Mouse (Mus musculus): ENCODE measurements at regions not wholly inside any gene's neighbourhood (a gene's known extent, or its start where the extent isn't known, plus 50 kb on each side); places are given as distances from the start of the nearest gene placed in this dataset.
A peak's percentile ranks its signal among the peaks of the same experiment; 100 is the strongest.

- DNase-seq (ENCODE audit: low spot score) (no peak), ATAC-seq (ENCODE audit: low FRiP score, low TSS enrichment) (no peak)
- no peaks in the 10 kb centered on the region for H3K4me1 ChIP-seq (replicated peaks; ENCODE audit: control insufficient read depth, insufficient read depth)
- H3K36me3 ChIP-seq (ENCODE audit: control insufficient read depth, insufficient read depth, low read length), result no peaks in the 10 kb centered on the region
- no peak for TF ChIP-seq EP300 (optimal IDR thresholded peaks at IDR 0.05)
- TF ChIP-seq CTCF (IDR thresholded peaks at IDR 0.05; ENCODE audit: low read depth), result peak; percentile 60
- H3K27me3 ChIP-seq (ENCODE audit: control insufficient read depth, insufficient read depth, low read length), result no peaks in the 10 kb centered on the region
- H3K27ac ChIP-seq (replicated peaks), result no peak overlapping the region
- H3K9ac ChIP-seq (ENCODE audit: low read length), result no peak overlapping the region
- no peaks in the 10 kb centered on the region for H3K9me3 ChIP-seq (ENCODE audit: control insufficient read depth, low read length)
- H3K4me3 ChIP-seq (ENCODE audit: low read depth, low read length), result no peak overlapping the region
- no peak overlapping the region for H3K4me2 ChIP-seq (replicated peaks; ENCODE audit: low read depth)
These were observed 112.2 kb downstream of the Ipo8 start for GRCm38 (mm10) chr6:148719062-148719461.

GRCm38 (mm10) chr6:148710406-148710805, 120.9 kb downstream of the Ipo8 start:
- no peak overlapping the region for H3K4me2 ChIP-seq (replicated peaks; ENCODE audit: low read depth)
- 78% methylated on average over 3 of the region's 3 CpGs for WGBS
- no peaks in the 10 kb centered on the region for H3K36me3 ChIP-seq (ENCODE audit: control insufficient read depth, insufficient read depth, low read length)
- no peak for ATAC-seq (ENCODE audit: low FRiP score, low TSS enrichment)
- H3K9ac ChIP-seq (ENCODE audit: low read length), result no peak overlapping the region
- no peaks in the 10 kb centered on the region for H3K9me3 ChIP-seq (ENCODE audit: control insufficient read depth, low read length)
- DNase-seq (ENCODE audit: low spot score), result no peak
- no peaks in the 10 kb centered on the region for H3K27me3 ChIP-seq (ENCODE audit: control insufficient read depth, insufficient read depth, low read length)
- H3K4me1 ChIP-seq (replicated peaks; ENCODE audit: control insufficient read depth, insufficient read depth), result no peaks in the 10 kb centered on the region
- H3K4me3 ChIP-seq (ENCODE audit: low read depth, low read length), result no peak overlapping the region
- H3K27ac ChIP-seq (replicated peaks), result no peak overlapping the region
- TF ChIP-seq CTCF (IDR thresholded peaks at IDR 0.05; ENCODE audit: low read depth) (no peak), EP300 (optimal IDR thresholded peaks at IDR 0.05) (no peak)

- H3K4me3 ChIP-seq (ENCODE audit: low read depth, low read length), result no peak overlapping the region
- no peak for TF ChIP-seq EP300 (optimal IDR thresholded peaks at IDR 0.05)
- TF ChIP-seq CTCF (IDR thresholded peaks at IDR 0.05; ENCODE audit: low read depth), result no peak
- WGBS, result 78% methylated on average over 2 of the region's 2 CpGs
- no peak overlapping the region for H3K9ac ChIP-seq (ENCODE audit: low read length)
- H3K4me1 ChIP-seq (replicated peaks; ENCODE audit: control insufficient read depth, insufficient read depth), result no peaks in the 10 kb centered on the region
- H3K36me3 ChIP-seq (ENCODE audit: control insufficient read depth, insufficient read depth, low read length), result no peaks in the 10 kb centered on the region
- H3K27me3 ChIP-seq (ENCODE audit: control insufficient read depth, insufficient read depth, low read length), result no peaks in the 10 kb centered on the region
- H3K27ac ChIP-seq (replicated peaks), result no peak overlapping the region
- DNase-seq (ENCODE audit: low spot score) (no peak), ATAC-seq (ENCODE audit: low FRiP score, low TSS enrichment) (no peak)
- no peaks in the 10 kb centered on the region for H3K9me3 ChIP-seq (ENCODE audit: control insufficient read depth, low read length)
- no peak overlapping the region for H3K4me2 ChIP-seq (replicated peaks; ENCODE audit: low read depth)
These were observed 122.9 kb downstream of the Ipo8 start for GRCm38 (mm10) chr6:148708389-148708788.

DNA sequence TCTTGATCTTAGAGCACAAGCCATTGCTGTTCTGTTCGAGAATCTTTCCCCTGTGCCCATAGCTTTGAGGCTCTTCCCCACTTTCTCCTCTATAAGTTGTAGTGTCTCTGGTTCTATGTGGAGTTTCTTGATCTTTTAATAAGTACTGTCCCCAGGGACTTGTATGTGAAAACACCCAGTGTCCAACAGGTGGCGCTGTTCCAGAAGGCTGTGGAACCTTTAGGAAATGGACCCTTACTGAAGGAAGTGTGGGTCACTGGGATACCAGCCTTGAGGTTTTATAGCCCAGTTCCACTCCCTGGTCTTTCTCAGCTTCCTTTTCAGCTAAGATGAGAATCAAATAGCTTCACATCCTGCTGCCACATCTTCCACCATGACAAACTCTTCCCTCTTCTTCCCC, 125.6 kb downstream of the Ipo8 start:
- no peak overlapping the region for H3K4me3 ChIP-seq (ENCODE audit: low read depth, low read length)
- no peaks in the 10 kb centered on the region for H3K4me1 ChIP-seq (replicated peaks; ENCODE audit: control insufficient read depth, insufficient read depth)
- no peaks in the 10 kb centered on the region for H3K9me3 ChIP-seq (ENCODE audit: control insufficient read depth, low read length)
- no peak overlapping the region for H3K9ac ChIP-seq (ENCODE audit: low read length)
- ATAC-seq (ENCODE audit: low FRiP score, low TSS enrichment) (no peak), DNase-seq (ENCODE audit: low spot score) (peak; percentile 24)
- H3K27ac ChIP-seq (replicated peaks), result no peak overlapping the region
- WGBS, result 31% methylated on average over 2 of the region's 2 CpGs
- TF ChIP-seq EP300 (optimal IDR thresholded peaks at IDR 0.05), result no peak
- TF ChIP-seq CTCF (IDR thresholded peaks at IDR 0.05; ENCODE audit: low read depth), result peak; percentile 70
- no peaks in the 10 kb centered on the region for H3K27me3 ChIP-seq (ENCODE audit: control insufficient read depth, insufficient read depth, low read length)
- H3K4me2 ChIP-seq (replicated peaks; ENCODE audit: low read depth), result no peak overlapping the region
- H3K36me3 ChIP-seq (ENCODE audit: control insufficient read depth, insufficient read depth, low read length), result no peaks in the 10 kb centered on the region

DNA sequence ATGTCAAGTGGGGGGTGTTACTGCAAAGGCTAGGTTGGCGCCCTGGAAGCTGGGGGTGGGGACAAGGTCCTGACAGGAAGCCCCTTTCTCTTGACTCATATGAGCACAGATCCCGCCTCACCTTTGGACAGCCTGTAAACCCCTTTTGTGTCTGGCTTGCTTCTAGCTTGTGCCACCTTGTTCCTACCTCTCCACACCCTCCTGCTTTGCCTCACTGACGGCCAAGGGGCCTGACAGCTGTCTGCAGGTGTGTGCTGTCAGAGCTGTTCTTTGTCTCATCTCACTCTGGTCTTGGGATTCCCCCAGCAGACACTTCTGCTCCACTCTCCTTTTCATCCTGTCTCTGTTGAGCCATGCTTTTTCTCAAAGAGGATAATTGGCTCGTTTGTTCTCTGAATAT, 137.9 kb downstream of the Ipo8 start:
- Histone ChIP-seq H3K4me3 (ENCODE audit: low read depth, low read length) (no peak overlapping the region), H3K36me3 (ENCODE audit: control insufficient read depth, insufficient read depth, low read length) (no peaks in the 10 kb centered on the region), H3K9me3 (ENCODE audit: control insufficient read depth, low read length) (no peaks in the 10 kb centered on the region), H3K9ac (ENCODE audit: low read length) (no peak overlapping the region), H3K27ac (replicated peaks) (no peak overlapping the region), H3K4me1 (replicated peaks; ENCODE audit: control insufficient read depth, insufficient read depth) (no peaks in the 10 kb centered on the region), H3K4me2 (replicated peaks; ENCODE audit: low read depth) (no peak overlapping the region), H3K27me3 (ENCODE audit: control insufficient read depth, insufficient read depth, low read length) (no peaks in the 10 kb centered on the region)
- 24% methylated on average over 4 of the region's 4 CpGs for WGBS
- no peak for TF ChIP-seq EP300 (optimal IDR thresholded peaks at IDR 0.05)
- TF ChIP-seq CTCF (IDR thresholded peaks at IDR 0.05; ENCODE audit: low read depth), result no peak
- no peak for ATAC-seq (ENCODE audit: low FRiP score, low TSS enrichment)
- DNase-seq (ENCODE audit: low spot score), result no peak

- H3K36me3 ChIP-seq (ENCODE audit: control insufficient read depth, insufficient read depth, low read length), result no peaks in the 10 kb centered on the region
- no peaks in the 10 kb centered on the region for H3K27me3 ChIP-seq (ENCODE audit: control insufficient read depth, insufficient read depth, low read length)
- peak; percentile 77 for TF ChIP-seq CTCF (IDR thresholded peaks at IDR 0.05; ENCODE audit: low read depth)
- TF ChIP-seq EP300 (optimal IDR thresholded peaks at IDR 0.05), result no peak
- H3K9ac ChIP-seq (ENCODE audit: low read length), result no peak overlapping the region
- DNase-seq (ENCODE audit: low spot score) (peak; percentile 59), ATAC-seq (ENCODE audit: low FRiP score, low TSS enrichment) (no peak; the same call in 1 of the 2 replicates)
- H3K9me3 ChIP-seq (ENCODE audit: control insufficient read depth, low read length), result no peaks in the 10 kb centered on the region
- H3K4me3 ChIP-seq (ENCODE audit: low read depth, low read length), result no peak overlapping the region
- no peaks in the 10 kb centered on the region for H3K4me1 ChIP-seq (replicated peaks; ENCODE audit: control insufficient read depth, insufficient read depth)
- WGBS, result 31% methylated on average over 2 of the region's 4 CpGs
- no peak overlapping the region for H3K27ac ChIP-seq (replicated peaks)
- H3K4me2 ChIP-seq (replicated peaks; ENCODE audit: low read depth), result no peak overlapping the region
These were observed 143.5 kb downstream of the Ipo8 start for GRCm38 (mm10) chr6:148687770-148688169.

All from stomach, postnatal 0 days (tissue).